Mouse (Mus musculus) heart, adult 18-20 months (tissue): ENCODE results near the gene Gphn. TPM values are rescaled to one million over a fixed set of nuclear protein-coding genes. Genes with fewer than 3 reads are reported as not detected.
"Not testable (repeated sequence)": the region's sequence is repeated elsewhere in the genome, so short reads cannot be mapped to it uniquely, and the experiment has no call there.

Experiments
- DNase-seq, 2 experiments: peaks; one replicate each; pipeline ENCODE4 v3.0.0; 2021 to 2022; ENCODE audit warnings: mixed read lengths in 1 of 2
- total RNA-seq, 2 experiments: library from RNA; stranded (reverse); gene quantifications; 2 replicates each; pipeline ENCODE4 v1.2.3; 2021

Gphn gene
- total RNA-seq, 2 experiments from 2014 or later, result 22.1 to 23.3 TPM

DNA sequence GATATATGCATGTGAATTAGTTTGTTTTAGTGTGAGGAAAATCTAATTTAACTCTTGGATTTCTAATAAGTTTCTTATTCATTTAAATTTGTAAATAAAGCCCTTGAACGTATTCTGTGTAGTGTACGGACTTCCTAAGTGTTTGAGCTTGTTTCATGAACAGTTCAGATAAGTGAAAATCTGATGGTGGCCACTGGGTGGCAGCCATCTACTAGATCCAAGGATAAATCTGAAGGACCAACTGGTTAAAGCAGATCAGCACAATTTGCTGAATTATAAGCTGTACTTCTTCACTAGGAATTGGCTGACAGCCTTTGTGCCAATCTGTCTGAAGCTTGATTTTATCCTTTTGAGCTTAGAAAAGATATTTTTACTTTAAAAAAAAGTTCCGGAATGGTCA lies 105.9 kb downstream of the Gphn start:
- peak; percentile 18 to 63 for DNase-seq

DNA sequence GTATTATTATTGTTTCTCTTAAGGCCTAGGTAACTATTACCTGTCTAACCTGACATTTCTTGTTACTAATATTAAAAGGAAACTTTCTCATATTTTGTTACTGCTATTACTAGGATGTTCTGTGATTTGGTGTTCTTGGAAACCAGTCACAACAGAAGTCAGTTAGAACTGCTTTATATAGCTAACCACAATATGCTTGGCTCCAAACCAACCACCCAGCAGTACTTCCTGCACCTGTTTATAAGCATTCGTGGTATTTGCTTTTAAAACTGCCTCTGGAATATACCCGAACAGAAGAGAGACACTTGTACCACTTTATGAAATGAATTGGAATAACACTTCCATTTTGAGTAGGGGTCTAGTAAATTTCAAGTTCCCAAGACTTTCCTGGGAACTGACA lies 130.3 kb downstream of the Gphn start:
- peak in 1 of 2 experiments; percentile 2 for DNase-seq

DNA sequence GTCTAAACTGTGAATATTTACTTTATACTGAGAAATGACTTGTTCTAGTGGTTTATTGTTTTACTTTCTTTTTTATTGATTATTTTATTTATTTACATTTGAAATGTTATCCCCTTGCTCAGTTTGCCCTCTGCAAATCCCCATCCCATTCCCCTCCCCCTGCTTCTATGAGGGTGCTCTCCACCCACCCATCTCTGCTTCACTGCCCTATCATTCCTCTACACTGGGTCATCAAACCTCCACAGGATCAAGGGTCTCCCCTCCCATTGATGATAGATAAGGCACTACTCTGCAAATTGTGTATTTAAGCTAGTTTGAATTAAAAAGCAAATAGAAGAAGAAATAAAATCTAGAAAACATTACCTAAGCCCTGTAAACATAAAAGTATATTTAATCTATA lies 163.1 kb downstream of the Gphn start:
- DNase-seq, result no peak

DNA sequence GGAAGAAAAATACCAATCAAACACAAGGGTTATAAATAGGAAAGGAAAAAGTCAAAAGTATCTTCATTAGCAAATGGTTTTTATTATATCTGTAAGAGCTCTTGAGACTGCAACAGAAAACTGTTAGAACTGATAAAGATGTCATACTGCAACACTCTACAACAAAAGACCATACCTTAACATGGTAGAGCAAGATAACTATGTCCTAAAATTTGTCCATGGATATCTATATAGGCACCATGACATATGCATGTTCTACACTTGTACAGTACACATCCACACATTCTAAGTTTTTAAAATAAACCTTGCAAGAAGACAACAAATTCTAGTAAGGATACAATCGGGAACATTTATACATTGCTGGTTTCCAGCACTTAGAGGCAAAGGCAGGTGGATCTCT lies 169.1 kb downstream of the Gphn start:
- DNase-seq, result no peak

DNA sequence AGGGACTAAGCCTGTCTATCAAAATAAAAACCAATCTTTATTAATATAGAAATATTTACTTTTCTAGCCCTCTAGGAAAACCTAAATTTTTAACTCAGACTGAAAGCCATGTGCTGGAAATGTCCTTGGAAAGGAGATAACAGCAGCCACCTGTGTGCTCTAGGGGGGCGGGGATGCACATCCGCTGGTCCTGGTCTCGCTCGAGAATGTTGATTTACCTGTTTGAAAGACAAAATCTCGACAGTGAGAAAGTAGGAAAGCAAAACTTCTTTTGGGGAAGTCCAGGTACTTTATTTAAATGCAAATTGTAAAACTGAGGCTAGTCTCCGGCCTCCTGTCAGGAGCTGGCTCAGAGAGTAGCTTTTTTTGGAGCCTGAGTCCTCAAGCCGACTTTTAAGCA lies 181.3 kb downstream of the Gphn start:
- not testable (repeated sequence) for DNase-seq

DNA sequence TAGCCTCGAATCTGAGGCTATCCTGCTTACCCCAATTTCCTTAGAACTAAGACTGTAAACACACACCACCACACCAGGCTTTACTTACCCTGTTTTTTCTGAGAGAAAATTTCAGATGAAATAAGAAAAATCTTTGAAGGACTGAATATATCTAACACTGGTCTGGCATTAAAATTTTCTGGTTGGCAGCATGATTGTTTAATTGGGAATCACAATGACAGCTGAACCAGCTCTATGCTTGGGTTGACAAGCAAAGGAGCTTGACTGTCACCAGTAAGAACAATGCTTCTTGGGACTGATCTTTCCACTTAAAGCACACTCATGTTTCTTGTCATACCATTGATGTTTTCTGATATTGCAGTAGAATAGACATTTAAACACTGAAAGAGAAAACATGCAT lies 296.0 kb downstream of the Gphn start:
- DNase-seq, result no peak

DNA sequence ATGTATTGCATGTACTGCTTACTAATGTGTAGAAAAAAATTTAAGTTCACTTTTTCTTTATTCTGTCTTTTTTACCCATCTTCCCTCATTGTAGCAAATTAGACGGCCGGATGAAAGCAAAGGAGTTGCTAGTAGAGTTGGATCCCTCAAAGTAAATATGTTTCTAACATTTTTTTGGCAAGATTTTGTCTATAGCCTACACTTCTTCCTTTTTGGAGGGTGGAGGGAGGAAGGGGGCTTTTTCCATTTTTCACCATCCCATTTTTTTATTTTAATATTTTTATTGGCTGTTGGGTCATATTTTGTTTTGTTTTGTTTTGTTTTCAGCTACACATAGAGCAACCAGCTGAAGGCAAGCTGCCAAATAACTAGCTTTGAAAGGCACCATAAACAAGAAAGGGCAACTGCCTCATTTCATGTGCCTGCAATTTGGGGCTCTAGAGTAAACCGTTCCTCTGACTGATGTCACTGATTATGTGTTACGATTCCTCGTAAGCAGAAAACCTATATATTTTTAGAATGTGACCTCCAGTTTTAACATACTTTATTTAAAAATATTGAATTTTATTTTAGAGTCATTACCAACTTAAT lies 296.7 kb downstream of the Gphn start:
- no peak for DNase-seq

DNA sequence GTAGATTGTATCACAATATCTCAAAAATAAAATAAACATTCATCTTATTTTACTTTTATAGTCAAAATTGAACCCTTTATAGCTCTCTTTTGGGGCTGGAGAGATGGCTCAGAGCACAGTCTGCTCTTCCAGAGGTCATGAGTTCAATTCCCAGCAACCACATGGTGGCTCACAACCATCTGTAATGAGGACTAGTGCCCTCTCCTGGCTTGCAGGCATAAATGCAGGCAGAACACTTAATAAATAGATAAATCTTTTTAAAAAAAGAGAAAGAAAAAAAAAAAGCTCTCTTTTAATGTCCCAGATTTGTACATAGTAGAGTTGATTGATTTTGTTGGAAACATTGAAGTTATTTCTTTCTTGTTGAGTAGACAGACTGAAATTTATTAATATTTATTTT lies 311.4 kb downstream of the Gphn start:
- DNase-seq, result not testable (repeated sequence)

DNA sequence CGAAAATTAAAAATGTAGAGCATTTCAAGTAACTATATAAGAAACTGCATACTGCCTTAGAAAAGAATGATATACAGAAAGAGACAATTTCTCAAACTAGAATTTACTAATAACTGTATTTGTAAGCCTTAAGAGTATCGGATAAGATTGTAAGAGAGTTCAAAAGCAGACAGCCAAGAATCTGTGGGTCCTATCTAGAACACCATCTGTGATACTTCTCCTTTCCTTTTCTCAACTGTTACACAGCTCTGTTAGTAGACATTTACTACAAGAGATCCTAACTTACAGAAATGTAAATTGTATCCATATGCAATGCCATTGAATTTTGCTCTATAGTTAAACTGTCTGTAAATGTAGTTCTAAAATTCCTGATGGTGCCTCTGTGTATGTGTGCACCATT lies 324.7 kb downstream of the Gphn start:
- no peak for DNase-seq

DNA sequence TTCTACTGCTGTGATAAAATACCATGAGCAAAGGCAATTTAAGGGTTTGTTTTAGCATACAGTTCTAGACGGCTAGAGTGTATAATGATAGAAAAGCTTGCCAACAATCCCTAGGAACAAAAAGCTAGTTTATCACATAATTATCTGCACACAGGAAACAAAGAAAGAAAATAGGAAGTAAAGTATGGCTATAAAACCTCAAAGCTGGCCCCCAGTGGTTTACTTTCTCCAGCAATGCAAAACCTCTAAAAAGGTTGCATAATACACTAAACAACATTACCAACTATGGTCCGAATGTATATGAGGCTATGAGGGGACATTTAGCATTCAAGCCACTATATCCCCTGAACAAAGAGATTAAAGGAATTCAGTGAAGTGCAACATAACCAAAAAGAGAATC lies 405.6 kb downstream of the Gphn start:
- DNase-seq, result no peak

DNA sequence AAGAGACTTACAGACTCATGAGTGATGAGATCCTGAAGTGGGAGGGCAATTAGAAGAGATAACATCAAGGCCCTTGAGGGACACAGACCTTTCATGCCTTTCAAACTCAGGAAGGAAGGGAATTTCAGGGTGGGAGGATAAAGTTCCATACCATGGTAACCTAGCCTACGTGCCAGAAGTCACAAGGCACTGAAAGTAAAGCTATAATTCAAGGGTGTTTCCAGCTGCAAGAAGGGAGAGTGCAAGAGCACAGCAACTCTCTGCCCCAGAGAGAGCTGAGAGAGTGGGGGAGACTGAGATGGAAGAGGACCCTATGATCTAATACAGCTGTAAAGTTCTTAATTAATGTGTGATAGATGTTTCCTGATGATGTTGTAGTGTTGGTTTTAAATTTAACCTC lies 413.3 kb downstream of the Gphn start:
- DNase-seq, result no peak

DNA sequence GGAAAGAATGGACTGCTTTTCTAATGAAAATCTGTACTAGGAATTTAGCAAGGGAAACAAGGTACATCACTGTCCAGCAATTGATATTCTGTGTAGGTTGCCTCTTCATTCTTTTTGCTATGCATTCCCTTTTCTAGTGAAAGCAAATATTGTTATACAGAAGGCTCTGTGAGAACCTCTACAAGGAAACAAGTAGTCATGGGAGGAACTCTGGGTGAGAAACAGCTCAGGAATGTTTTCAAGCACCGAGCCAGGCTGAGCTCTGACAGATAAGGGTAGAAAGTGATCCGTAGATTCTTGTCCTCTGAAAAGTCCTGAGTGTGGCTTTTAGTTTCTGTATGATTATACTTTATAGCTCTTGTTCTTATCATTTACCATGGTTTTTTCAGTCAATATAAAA lies 413.9 kb downstream of the Gphn start:
- peak; percentile 10 to 13 for DNase-seq

DNA sequence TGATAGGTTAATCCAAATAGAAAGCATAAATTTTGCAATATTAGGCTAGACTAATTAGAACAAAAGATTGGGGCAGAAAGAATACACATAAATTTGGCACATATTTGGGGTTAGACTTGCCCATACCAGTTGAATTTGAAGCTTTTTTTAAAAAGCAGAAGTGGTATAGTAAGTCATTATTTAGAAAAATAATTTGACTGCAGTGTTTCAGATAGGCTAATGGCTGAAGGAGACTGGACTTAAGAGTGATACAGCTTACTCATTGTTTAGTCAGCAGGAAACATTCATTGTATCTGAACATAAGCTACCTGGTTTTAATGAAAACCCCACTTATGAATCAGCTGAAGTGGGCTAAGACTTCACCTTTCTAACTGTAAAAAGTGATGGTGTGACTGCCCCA lies 415.0 kb downstream of the Gphn start:
- no peak for DNase-seq

DNA sequence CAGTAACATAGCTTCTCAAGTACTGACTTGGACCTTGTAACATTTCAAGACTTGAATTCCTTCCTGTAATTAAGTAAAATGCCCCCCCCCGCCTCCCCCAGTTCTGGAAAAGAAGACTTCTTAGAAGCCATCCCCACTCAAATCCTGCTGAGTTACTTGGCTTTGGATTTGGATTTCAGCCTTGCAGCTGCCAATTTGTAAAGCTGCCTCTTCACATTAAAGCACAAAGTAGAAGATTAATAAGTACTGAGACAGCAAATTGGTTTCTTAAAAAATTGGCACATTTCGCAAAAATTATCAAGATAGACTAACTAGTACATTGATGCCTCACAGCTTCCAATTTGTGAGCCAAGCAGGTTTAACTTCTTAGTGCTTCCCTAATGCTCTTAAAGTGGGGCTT lies 417.5 kb downstream of the Gphn start:
- no peak for DNase-seq

DNA sequence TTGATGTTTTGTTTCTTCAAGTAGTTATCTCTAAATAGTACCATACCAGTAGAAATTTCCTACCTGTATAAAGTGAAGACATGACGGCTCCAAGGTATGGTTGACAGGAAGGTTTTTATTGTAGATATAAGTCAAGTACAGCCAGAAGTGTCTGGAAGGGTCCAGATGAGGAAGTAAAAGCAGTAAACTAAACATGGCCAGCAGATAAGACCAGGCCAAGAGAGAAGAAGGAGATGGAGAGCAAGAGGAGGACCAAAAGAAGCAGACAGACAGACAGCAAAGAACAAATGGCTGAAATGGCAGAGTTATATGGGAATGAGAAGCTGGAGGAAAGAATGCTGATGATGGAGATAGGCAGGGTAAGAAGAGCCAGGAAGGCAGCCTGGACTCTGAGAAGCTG lies 419.1 kb downstream of the Gphn start:
- no peak for DNase-seq

DNA sequence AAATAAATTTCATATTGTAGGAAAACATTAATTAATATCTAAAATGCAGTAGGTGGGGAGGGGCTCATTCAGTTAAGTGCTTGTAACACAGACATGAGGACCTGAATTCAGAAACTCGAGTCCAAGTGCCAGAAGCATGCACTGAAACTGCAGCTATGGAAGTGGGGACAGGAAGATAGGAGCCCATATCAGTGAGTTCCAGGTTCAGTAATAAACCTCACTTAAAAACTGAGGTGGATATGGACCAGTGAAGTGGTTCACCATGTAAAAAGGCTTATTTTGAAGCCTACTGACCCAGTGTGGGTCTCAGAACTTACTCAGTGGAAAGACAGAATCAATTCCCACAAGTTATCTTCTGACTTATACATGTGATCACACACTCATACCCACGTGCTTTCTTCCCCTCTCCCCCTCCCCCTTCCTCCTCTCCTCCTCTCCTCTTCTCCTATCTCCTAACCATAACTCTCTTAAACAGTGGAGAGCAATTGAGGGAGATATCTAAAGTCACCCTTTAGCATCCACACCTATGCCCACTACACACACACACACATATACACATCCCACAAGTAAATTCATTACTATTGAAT lies 433.6 kb downstream of the Gphn start:
- DNase-seq, result no peak

DNA sequence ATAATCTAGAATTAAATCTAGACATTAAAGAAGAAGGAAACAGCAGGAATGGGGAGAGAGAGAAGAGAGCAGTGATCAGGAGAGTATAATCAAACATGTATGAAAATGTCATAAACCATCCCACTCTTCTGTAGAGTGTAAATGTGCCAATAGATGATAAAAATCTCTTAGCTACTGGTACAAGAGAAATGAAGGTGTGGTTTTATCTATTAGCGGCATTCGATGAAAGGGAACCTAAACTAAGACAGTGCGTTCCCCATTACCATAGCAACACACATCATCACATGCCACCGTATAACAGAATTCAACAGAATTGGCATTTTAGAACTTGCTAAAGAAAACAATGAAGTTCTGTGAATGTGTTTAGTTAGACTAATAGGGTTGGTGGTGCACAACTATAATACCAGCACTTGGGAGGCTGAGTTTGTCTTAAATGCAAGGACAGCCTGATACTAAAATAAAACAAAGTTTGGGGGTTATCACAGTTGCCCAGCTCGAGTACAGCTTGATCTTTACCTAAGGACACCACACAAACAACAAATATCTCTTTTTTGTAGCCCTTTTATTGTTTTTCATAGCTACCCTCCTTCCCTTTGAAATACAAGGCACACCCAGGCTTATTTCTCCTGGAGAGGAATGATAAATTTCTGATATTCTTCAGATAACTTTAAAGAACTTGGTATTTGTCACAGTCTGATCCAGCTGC lies 452.1 kb downstream of the Gphn start:
- no peak for DNase-seq

DNA sequence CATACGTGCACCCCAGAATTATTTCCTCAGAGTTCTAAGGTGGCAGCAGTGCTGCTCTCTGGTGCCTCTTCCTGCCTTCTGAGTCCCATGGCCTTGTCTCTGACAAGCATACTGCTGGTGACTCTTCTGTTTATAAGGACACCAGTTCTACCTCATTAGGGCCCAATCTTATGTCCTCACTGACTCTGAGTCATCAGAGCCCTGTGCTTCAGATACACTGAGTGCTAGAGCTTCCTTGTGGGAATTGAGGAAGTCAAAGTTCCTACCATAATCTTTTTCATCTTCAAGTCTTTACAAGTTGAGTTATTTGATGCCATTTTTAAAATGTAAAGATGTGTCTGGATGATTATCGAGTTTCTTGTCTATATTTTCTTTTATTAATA lies 452.6 kb downstream of the Gphn start:
- no peak for DNase-seq

DNA sequence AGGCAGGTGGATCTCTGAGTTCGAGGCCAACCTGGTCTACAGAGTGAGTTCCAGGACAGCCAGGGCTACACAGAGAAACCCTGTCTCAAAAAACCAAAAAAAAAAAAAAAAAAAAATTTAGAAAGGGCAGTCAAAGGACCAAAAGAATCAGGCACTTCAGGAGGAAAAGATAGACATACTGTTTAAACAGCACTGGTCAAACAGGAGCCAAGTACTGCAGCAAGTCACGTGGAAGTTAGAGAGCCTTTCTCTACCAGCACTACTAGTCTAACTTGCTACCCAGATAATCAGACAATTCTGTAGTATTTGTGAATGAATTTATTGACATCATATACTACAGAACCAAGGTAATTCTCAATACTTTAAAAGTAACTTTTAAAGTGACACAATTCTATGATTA lies 454.9 kb downstream of the Gphn start:
- DNase-seq, result no peak

DNA sequence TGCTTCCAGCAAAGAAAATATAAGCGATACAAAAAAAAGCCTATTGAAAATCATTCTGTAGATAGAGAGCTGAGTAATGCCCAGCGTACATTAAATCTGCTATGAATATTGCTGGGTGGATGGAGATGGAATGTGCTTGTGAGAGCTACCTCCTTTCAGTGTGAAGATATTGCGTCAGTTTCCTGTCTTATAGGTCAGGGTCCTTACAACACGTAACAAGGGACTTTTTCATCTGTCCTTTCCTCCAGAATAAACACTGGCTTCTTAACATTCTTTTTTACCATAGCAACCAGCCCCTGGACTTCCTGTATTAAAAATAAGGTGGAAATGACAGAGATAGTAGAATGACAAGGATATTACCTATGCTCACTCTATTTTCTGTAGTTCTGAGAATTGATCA lies 456.1 kb downstream of the Gphn start:
- DNase-seq, result no peak

DNA sequence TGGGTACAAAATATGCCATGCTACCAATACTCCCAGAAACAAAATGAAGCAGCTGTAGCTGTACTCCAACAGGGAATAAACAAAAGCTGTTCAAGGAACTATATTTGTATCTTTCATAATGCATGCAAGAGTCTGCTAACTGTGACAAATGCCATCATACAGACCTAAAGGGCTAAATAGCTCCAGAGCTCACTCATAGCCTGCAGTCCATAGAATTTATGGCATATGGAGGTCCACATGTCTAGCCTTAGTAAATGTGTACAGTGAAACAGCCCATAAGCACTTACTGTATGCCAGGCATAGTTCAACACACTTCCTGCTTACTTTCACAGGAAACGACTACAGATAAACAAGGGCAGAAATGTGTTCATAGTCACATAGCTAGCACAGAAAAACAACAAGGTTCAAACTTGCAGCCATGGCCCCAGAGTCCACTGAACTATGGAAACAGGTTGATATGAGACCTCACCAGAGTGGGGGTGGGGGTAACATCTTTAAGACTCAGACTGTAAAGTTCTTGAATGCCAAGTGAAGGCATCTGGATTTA lies 459.6 kb downstream of the Gphn start:
- no peak for DNase-seq

DNA sequence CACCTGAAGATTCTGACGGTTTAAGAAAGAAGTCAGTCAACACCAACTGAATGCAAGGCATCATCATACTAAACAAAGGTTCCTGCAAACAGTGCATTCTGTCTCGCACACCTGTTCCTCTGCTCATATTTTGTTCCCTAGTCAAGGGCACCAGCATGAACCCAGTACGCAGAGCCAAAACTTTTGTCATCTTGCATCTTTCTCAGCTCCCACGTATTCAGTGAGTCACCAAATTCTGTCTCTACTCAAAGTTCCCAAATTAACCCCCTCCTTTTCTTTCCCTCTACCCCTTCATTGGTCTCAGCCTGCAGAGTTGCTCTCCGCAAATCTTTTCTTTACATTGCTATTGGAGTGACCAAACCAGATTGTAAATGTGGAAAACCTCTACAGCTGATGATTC lies 462.7 kb downstream of the Gphn start:
- no peak for DNase-seq

DNA sequence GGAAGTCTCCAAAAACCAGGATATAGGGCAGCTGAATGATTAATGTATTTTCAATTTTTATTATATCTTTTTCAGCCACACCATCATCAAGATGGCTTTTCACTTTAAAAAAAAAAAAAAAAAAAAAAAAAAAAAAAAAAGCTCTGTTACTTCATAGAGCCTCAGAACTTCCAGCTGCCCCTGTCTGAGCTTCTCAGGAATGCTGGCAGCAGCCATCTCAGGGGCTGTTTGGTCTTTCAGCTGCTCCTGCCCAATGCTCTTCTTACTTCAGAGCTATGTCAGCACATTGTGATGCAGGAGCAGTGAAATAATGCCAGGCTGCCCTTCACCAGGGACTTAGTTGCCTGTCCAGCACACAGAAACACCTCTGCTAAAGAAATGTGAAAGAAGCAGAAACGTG lies 465.1 kb downstream of the Gphn start, which contains the start of gene Fam71d:
TSS of gene Fam71d (plus strand) at position 211 of the 400 bp plus-strand sequence.
- DNase-seq, result no peak

DNA sequence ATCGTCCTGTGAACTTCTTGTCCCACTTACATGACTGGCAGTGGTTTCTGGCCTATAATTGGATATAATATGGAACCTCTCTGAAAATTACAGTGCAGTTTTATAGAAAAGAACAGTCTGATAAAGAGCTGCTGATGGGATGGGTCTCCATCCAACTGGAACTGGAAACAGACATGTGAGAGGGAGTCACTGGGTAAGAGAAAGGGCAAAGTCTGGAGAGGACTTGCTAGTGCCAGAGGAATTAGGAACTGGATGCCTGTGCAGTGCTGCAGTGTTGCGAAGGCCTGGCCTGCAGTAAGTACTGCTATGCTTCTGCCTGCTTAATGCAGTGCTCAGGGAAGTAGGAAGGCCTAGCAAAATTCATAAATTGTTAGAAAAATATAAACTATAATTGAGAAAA lies 467.1 kb downstream of the Gphn start:
- DNase-seq, result no peak
